In genomic region chr3:22038004-22038403, GRCm38 (mm10) we compare ENCODE assay signal across 17 mouse cellular contexts.
"Had no signal": no experiment of that assay in that cellular context is flagged by ENCODE, and none has a peak within 500 bp of the region (broad histone marks: within the 10 kb centered on the region; RNA-seq: fewer than 3 reads in every experiment).

No protein-coding gene starts in this region.

- H3K27ac ChIP-seq: lung, embryonic 15.5 days; macrophage; midbrain, embryonic 13.5 days; midbrain, embryonic 15.5 days; neural tube, embryonic 12.5 days; stomach, embryonic 15.5 days; stomach, postnatal 0 days had no signal

- DNase-seq: lung, adult 2 months; lung, postnatal 14 days; lung, postnatal 36 days; right cerebral cortex, postnatal 14 days; thymus, adult 2 months; thymus, postnatal 25 days; thymus, postnatal 4 days had no signal

- H3K9me3 ChIP-seq: lung, embryonic 15.5 days; midbrain, embryonic 13.5 days; midbrain, embryonic 15.5 days; neural tube, embryonic 12.5 days; stomach, embryonic 15.5 days had no signal

- H3K4me2 ChIP-seq: lung, embryonic 15.5 days; midbrain, embryonic 11.5 days; midbrain, embryonic 13.5 days; midbrain, embryonic 15.5 days; neural tube, embryonic 12.5 days; stomach, embryonic 15.5 days had no signal

- H3K4me3 ChIP-seq: lung, embryonic 15.5 days; megakaryocyte, embryonic 14.5 days; midbrain, embryonic 13.5 days; midbrain, embryonic 15.5 days; neural tube, embryonic 12.5 days; stomach, embryonic 15.5 days had no signal

- H3K27me3 ChIP-seq: lung, embryonic 15.5 days; megakaryocyte, embryonic 14.5 days; midbrain, embryonic 13.5 days; midbrain, embryonic 15.5 days; neural tube, embryonic 12.5 days; stomach, embryonic 15.5 days had no signal

- H3K36me3 ChIP-seq: lung, embryonic 15.5 days; midbrain, embryonic 13.5 days; midbrain, embryonic 15.5 days; neural tube, embryonic 12.5 days; stomach, embryonic 15.5 days had no signal

- ATAC-seq: lung, postnatal 0 days; midbrain, embryonic 13.5 days; midbrain, embryonic 15.5 days had no signal

- H3K9ac ChIP-seq: lung, embryonic 15.5 days; midbrain, embryonic 13.5 days; midbrain, embryonic 15.5 days; neural tube, embryonic 12.5 days; stomach, embryonic 15.5 days had no signal

- H3K4me1 ChIP-seq: lung, embryonic 15.5 days; midbrain, embryonic 15.5 days; neural tube, embryonic 12.5 days; stomach, embryonic 15.5 days had no signal
